Mouse (Mus musculus): ENCODE results near the gene Cpne6.

Gene Cpne6

GRCm38 (mm10) chr14:55497449-55497821 is 12.8 kb upstream of the Cpne6 start:
- peak; percentile 62 for DNase-seq (ENCODE audit: low spot score)

GRCm38 (mm10) chr14:55505612-55506011 is 4.6 kb upstream of the Cpne6 start:
- no peak for DNase-seq (ENCODE audit: low spot score)

GRCm38 (mm10) chr14:55507801-55508200 is 2.4 kb upstream of the Cpne6 start:
- DNase-seq (ENCODE audit: low spot score), result no peak

GRCm38 (mm10) chr14:55509540-55509939 is 705 bp upstream of the Cpne6 start:
- DNase-seq (ENCODE audit: low spot score), result no peak

GRCm38 (mm10) chr14:55511037-55511436 is 792 bp downstream of the Cpne6 start:
- DNase-seq (ENCODE audit: low spot score), result no peak

GRCm38 (mm10) chr14:55513927-55514326 is 3.7 kb downstream of the Cpne6 start:
- DNase-seq (ENCODE audit: low spot score), result no peak

- DNase-seq (ENCODE audit: low spot score), result no peak
These were observed 5.6 kb downstream of the Cpne6 start for GRCm38 (mm10) chr14:55515846-55516245.

- DNase-seq (ENCODE audit: low spot score), result no peak
These were observed 8.7 kb downstream of the Cpne6 start for GRCm38 (mm10) chr14:55518897-55519296.

GRCm38 (mm10) chr14:55519604-55520003 is 9.4 kb downstream of the Cpne6 start:
- DNase-seq (ENCODE audit: low spot score), result no peak

GRCm38 (mm10) chr14:55520451-55521361 is 10.5 kb downstream of the Cpne6 start:
- DNase-seq (ENCODE audit: low spot score), result no peak

- no peak for DNase-seq (ENCODE audit: low spot score)
These were observed 13.8 kb downstream of the Cpne6 start for GRCm38 (mm10) chr14:55524062-55524461.

GRCm38 (mm10) chr14:55524785-55525184 is 14.5 kb downstream of the Cpne6 start, which contains the start of gene Nrl:
TSS of gene Nrl (minus strand) at chr14:55524981.
- DNase-seq (ENCODE audit: low spot score), result no peak

GRCm38 (mm10) chr14:55526674-55527073 is 16.4 kb downstream of the Cpne6 start:
- no peak for DNase-seq (ENCODE audit: low spot score)

GRCm38 (mm10) chr14:55527940-55528339 is 17.7 kb downstream of the Cpne6 start:
- no peak for DNase-seq (ENCODE audit: low spot score)

GRCm38 (mm10) chr14:55536116-55536745 is 26.0 kb downstream of the Cpne6 start:
- DNase-seq (ENCODE audit: low spot score), result no peak

- DNase-seq (ENCODE audit: low spot score), result peak; percentile 49
These were observed 30.0 kb downstream of the Cpne6 start, which contains the start of gene Pck2 for GRCm38 (mm10) chr14:55540067-55540786. TSS of gene Pck2 (plus strand) at chr14:55540266.

- peak; percentile 41 for DNase-seq (ENCODE audit: low spot score)
These were observed 30.6 kb downstream of the Cpne6 start for GRCm38 (mm10) chr14:55540787-55541321.

- DNase-seq (ENCODE audit: low spot score), result no peak
These were observed 32.0 kb downstream of the Cpne6 start for GRCm38 (mm10) chr14:55542268-55542667.

GRCm38 (mm10) chr14:55544334-55544733 is 34.1 kb downstream of the Cpne6 start:
- no peak for DNase-seq (ENCODE audit: low spot score)

GRCm38 (mm10) chr14:55550191-55550590 is 39.9 kb downstream of the Cpne6 start:
- no peak for DNase-seq (ENCODE audit: low spot score)

GRCm38 (mm10) chr14:55551347-55551746 is 41.1 kb downstream of the Cpne6 start:
- DNase-seq (ENCODE audit: low spot score), result no peak

- DNase-seq (ENCODE audit: low spot score), result no peak
These were observed 41.5 kb downstream of the Cpne6 start for GRCm38 (mm10) chr14:55551794-55552193.
